Mouse (Mus musculus): ENCODE results near the gene Card6. TPM values are rescaled to one million over a fixed set of nuclear protein-coding genes. Genes with fewer than 3 reads are reported as not detected.

The Card6 gene
- total RNA-seq (2018; cell fraction: chromatin; rRNA removed): 1 to 10 TPM in 19 of 26 experiments, under 1 TPM in 7; 0.27 to 9.2 (median 2.6) TPM
- total RNA-seq (2018; cell fraction: cytosol; rRNA removed): 1 to 10 TPM in 24 of 26 experiments, under 1 TPM in 2; 0.43 to 6.0 (median 3.8) TPM
- 1 to 10 TPM in 21 of 26 experiments, under 1 TPM in 5; 0.29 to 7.5 (median 2.0) TPM for total RNA-seq (2018; cell fraction: nucleus; rRNA removed)
- 1.9 to 5.0 TPM (median 4.0 TPM) in 3 replicates for polyA plus RNA-seq (2018)

DNA sequence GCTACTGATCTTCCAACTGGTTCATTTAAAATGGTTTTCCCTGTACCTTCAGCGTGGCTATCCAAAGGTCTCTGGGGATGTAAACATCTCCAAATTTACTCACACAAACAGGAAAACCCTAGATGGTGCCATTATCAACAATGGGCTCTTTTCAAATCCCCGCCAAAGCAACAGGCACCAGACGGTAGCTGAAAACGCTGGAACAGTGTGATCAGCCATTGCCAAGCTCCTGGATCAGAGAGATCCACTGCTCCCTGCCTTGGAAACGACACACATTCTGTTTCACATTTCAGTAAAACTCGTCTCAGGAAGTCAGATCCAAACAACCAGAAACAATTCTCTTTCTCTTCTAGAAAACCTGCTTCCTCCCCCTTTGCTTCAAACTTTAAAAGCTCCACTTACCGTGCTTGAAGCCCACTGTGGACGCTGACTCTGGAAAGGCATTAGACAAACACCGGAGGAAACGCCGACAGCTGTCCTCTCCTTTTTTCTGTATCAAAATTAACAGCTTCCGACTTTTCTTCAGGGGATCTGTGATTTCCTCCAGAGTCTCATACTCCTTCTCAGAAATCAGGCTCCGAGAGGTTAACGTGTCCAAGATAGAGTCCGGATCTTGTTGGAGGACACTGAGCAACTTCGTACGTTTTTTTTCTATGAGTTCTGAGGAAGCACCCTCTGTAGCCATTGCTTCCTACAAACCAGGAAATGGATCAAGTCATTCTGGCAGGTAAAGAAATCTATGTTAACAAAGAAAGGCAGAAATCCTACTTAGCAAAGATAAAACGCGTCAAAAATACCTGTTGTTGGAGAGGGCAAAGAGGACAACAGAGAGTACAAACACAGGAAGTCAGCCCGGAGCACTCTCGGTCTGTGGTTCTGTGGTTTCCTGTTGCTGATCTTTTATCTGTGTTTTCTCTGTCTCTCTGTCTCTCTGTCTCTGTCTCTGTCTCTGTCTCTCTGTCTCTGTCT lies at the start of gene Card6:
TSS of gene Card6 (minus strand) at position 854 of the 969 bp plus-strand sequence.
- H3K27ac ChIP-seq: no peak within 1 kb of the TSS
- 8% methylated on average over 21 of the region's 21 CpGs for WGBS (ENCODE audit: missing documents)
- peak within 1 kb of the TSS; percentile 51 for H3K4me3 ChIP-seq (ENCODE audit: inconsistent target)
- H3K79me2 ChIP-seq (ENCODE audit: inconsistent target): no peaks in the 10 kb centered on the region
- H3K36me3 ChIP-seq (ENCODE audit: inconsistent target): peaks cover 9% of the 10 kb centered on the region; the same call in 1 of the 2 replicates

- H3K79me2 ChIP-seq (ENCODE audit: inconsistent target): peaks cover 83% of the 10 kb centered on the region
- H3K4me3 ChIP-seq (ENCODE audit: inconsistent target): no peak overlapping the region
- H3K27ac ChIP-seq: no peak overlapping the region
- H3K36me3 ChIP-seq (ENCODE audit: inconsistent target): no peaks in the 10 kb centered on the region
- 88% methylated on average over 1 of the region's 1 CpGs for WGBS (ENCODE audit: missing documents)
These were observed 49.0 kb upstream of the Card6 start for GRCm38 (mm10) chr15:5157386-5157785.

DNA sequence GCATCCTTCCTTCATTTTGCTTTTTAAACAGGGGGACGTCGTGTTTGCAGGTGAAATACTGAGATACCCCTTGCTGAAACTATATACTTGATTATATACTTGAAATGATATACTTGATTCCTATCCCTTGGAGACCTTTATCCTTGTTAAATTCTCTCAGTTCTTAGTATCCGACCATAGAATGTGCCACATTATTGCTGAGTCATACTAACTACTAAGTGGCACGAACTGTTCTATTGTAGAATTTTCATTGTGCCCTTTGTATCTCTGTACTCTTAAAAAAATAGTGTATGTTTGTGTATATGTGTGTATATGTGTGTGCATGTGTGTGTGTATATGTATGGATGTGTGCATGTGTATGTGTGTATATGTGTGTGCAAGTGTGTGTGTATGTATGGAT lies 48.0 kb upstream of the Card6 start:
- Histone ChIP-seq H3K4me3 (ENCODE audit: inconsistent target) (no peak overlapping the region), H3K79me2 (ENCODE audit: inconsistent target) (peaks cover 94% of the 10 kb centered on the region), H3K36me3 (ENCODE audit: inconsistent target) (no peaks in the 10 kb centered on the region), H3K27ac (no peak overlapping the region)
- 66% methylated on average over 4 of the region's 4 CpGs for WGBS (ENCODE audit: missing documents)

DNA sequence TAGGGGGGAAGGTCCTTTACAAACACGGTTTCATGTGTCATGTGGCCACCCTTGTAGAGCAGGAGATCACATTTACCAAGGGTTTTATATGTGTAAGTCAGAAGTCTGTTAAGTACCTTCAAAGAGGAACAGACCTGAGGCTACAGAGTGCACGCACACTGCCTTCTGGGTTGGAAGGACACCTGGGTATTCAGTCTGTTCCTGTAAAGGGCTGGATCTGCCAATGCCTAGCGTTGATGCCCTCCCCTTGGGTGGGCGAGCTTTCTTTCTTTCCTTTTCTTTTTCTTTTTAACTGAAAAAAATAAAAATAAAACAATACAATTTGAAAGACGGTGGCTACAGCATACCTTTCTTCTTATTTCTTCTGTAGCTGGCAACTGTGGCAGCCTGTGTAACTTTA lies 46.8 kb upstream of the Card6 start:
- H3K27ac ChIP-seq: no peak overlapping the region
- no peak overlapping the region for H3K4me3 ChIP-seq (ENCODE audit: inconsistent target)
- peaks cover 100% of the 10 kb centered on the region for H3K79me2 ChIP-seq (ENCODE audit: inconsistent target)
- H3K36me3 ChIP-seq (ENCODE audit: inconsistent target): no peaks in the 10 kb centered on the region
- 87% methylated on average over 5 of the region's 5 CpGs for WGBS (ENCODE audit: missing documents)

DNA sequence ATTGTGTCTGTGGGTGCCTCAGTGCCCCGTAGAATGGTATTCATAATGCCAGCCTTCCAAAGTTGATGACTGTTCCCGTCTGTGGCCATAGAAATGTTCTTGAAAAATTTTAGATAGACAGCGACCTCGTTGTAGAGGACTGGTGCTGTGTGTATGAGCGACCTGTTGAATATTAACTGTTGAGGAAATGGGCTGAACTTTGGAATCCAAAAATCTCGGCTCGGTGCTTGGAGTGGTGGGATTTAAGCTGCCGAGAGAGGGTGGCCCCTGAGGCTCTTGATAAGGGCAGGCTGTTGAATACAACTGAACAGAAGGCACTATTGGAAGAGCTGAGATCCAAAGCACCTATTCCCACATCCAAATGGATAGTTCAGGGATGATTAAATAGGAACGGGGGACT lies 46.3 kb upstream of the Card6 start:
- Histone ChIP-seq H3K4me3 (ENCODE audit: inconsistent target) (no peak overlapping the region), H3K79me2 (ENCODE audit: inconsistent target) (peaks cover 100% of the 10 kb centered on the region), H3K27ac (no peak overlapping the region), H3K36me3 (ENCODE audit: inconsistent target) (no peaks in the 10 kb centered on the region)
- WGBS (ENCODE audit: missing documents): 93% methylated on average over 8 of the region's 9 CpGs

GRCm38 (mm10) chr15:5152171-5152570 lies 43.8 kb upstream of the Card6 start:
- 94% methylated on average over 6 of the region's 6 CpGs for WGBS (ENCODE audit: missing documents)
- no peaks in the 10 kb centered on the region for H3K36me3 ChIP-seq (ENCODE audit: inconsistent target)
- peaks cover 100% of the 10 kb centered on the region for H3K79me2 ChIP-seq (ENCODE audit: inconsistent target)

DNA sequence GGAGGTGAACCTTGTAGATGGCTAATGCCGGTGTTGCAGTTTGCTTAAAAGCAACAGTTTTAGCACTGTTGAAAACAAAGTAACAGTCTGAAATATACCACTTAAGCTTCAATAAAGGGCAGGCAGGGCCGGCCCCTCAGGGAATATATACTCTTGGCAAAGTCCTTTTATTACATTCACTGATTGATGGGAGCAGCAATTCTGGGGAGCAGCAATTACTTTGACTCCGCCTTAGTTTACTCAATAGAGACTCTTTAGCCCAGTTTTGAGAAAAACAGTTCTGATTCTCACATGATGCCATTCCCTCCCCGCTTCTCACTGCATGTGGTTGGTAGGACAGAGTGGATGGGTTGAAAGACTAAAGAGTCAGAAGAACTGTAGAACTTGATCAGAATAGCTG lies 40.8 kb upstream of the Card6 start:
- Histone ChIP-seq H3K27ac (no peak overlapping the region), H3K4me3 (ENCODE audit: inconsistent target) (no peak overlapping the region), H3K36me3 (ENCODE audit: inconsistent target) (no peaks in the 10 kb centered on the region), H3K79me2 (ENCODE audit: inconsistent target) (peaks cover 100% of the 10 kb centered on the region)
- WGBS (ENCODE audit: missing documents): 87% methylated on average over 4 of the region's 4 CpGs

More at GRCm38 (mm10) chr15:5152171-5152570, 43.8 kb upstream of the Card6 start:
- no peak overlapping the region for H3K4me3 ChIP-seq (ENCODE audit: inconsistent target)
- H3K27ac ChIP-seq: no peak overlapping the region

GRCm38 (mm10) chr15:5145196-5145945 lies 37.0 kb upstream of the Card6 start:
- no peaks in the 10 kb centered on the region for H3K36me3 ChIP-seq (ENCODE audit: inconsistent target)

GRCm38 (mm10) chr15:5144021-5144778 lies 35.9 kb upstream of the Card6 start:
- Histone ChIP-seq H3K36me3 (ENCODE audit: inconsistent target) (no peaks in the 10 kb centered on the region), H3K79me2 (ENCODE audit: inconsistent target) (peaks cover 52% of the 10 kb centered on the region), H3K27ac (no peak overlapping the region), H3K4me3 (ENCODE audit: inconsistent target) (peak overlapping the region; percentile 63)
- under 1% methylated on average over 58 of the region's 61 CpGs for WGBS (ENCODE audit: missing documents)

More at GRCm38 (mm10) chr15:5145196-5145945, 37.0 kb upstream of the Card6 start:
- Histone ChIP-seq H3K4me3 (ENCODE audit: inconsistent target) (no peak overlapping the region), H3K27ac (no peak overlapping the region), H3K79me2 (ENCODE audit: inconsistent target) (peaks cover 64% of the 10 kb centered on the region)
- WGBS (ENCODE audit: missing documents): 87% methylated on average over 9 of the region's 9 CpGs

DNA sequence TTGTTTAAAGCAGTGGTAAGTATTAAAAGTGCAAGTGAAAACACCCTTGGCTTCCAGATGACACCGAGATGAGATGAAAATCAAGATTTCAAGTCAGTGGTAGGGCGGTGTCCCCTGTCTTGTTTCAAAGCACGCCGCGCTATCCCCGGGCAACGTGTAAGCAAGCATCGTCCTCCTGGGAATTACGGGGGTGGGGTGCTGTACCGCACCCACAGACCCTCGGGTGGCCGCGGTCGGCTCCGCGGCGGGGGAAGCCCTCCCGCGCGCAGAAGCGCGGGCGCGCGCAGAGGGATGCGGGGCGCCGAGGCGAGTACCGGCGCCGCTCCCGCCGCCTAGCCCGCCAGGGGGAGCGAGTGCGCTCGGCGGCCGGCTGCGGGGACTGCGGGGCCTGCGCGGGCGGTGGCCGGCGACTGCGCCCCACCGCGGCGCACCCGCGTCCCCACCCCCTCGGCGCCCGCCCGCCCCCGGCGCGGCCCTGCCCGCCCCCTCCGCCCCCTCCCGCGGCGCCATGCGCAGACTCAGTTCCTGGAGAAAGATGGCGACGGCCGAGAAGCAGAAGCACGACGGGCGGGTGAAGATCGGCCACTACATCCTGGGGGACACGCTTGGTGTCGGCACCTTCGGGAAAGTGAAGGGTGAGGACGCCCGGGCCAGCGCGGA lies 35.2 kb upstream of the Card6 start, which contains the start of gene Prkaa1:
TSS of gene Prkaa1 (plus strand) at position 501 of the 660 bp plus-strand sequence.
- Histone ChIP-seq H3K79me2 (ENCODE audit: inconsistent target) (peaks cover 45% of the 10 kb centered on the region), H3K4me3 (ENCODE audit: inconsistent target) (peak within 1 kb of the TSS; percentile 63), H3K27ac (no peak within 1 kb of the TSS), H3K36me3 (ENCODE audit: inconsistent target) (no peaks in the 10 kb centered on the region)
- under 1% methylated on average over 65 of the region's 80 CpGs for WGBS (ENCODE audit: missing documents)

DNA sequence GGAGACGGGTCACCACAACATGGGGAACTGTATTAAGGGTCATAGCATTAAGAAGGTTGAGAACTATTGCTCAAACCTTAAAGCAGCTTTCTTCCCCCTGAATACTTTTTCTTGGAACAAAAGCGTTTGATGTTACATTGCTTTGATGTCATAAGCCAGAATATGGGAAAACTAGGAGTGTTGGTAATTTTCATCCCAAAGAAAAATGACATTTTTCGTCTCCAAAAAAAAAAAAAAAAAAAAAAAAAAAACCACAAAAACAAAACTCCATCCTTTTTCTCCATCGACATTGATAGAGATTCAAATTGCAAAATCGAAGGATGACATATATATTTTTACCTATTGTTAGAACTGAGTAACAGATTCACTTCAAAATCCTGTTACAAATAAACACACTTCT lies 34.4 kb upstream of the Card6 start:
- Histone ChIP-seq H3K36me3 (ENCODE audit: inconsistent target) (no peaks in the 10 kb centered on the region), H3K4me3 (ENCODE audit: inconsistent target) (peak overlapping the region; percentile 50), H3K79me2 (ENCODE audit: inconsistent target) (peaks cover 37% of the 10 kb centered on the region), H3K27ac (no peak overlapping the region)
- 77% methylated on average over 4 of the region's 5 CpGs for WGBS (ENCODE audit: missing documents)

GRCm38 (mm10) chr15:5142047-5142446 lies 33.7 kb upstream of the Card6 start:
- Histone ChIP-seq H3K36me3 (ENCODE audit: inconsistent target) (no peaks in the 10 kb centered on the region), H3K4me3 (ENCODE audit: inconsistent target) (no peak overlapping the region), H3K79me2 (ENCODE audit: inconsistent target) (peaks cover 30% of the 10 kb centered on the region), H3K27ac (peak overlapping the region; percentile 24)
- WGBS (ENCODE audit: missing documents): 71% methylated on average over 5 of the region's 5 CpGs

DNA sequence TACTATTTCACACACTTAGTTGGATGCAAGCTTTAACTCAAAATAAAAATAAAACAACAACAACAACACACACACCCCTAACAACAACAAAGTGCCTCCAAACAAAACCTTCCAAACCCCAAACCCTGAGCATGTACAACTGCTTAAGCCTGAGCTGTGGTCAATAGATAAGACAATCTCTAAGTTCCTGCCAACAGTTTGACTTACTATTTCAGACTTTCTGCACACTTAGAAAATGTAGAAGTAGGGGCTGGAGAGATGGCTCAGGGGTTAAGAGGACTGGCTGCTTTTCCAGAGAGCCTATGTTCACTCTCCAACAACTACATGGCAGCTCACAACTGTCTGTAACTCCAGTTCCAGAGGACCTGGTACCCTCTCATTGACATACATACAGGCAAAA lies 32.0 kb upstream of the Card6 start:
- Histone ChIP-seq H3K27ac (no peak overlapping the region), H3K79me2 (ENCODE audit: inconsistent target) (peaks cover 13% of the 10 kb centered on the region), H3K36me3 (ENCODE audit: inconsistent target) (no peaks in the 10 kb centered on the region), H3K4me3 (ENCODE audit: inconsistent target) (no peak overlapping the region)

All from macrophage (primary cell).